Mouse (Mus musculus) bone marrow, adult 2 months (tissue): ENCODE measurements around the gene Mettl26.

Experiments
- CTCF ChIP-seq: fragments of 200-500 bp; IDR thresholded peaks from 2 replicates; pipeline ENCODE4 v1.5.1; 2011; ENCODE audit warnings: low read length, control low read depth; ENCODE audit not compliant: control insufficient read depth, insufficient read depth
- POLR2A ChIP-seq: fragments of 200-500 bp; IDR thresholded peaks from 2 replicates; pipeline ENCODE4 v1.6.1; 2011; ENCODE audit warnings: low read depth, mild to moderate bottlenecking, control low read depth, low read length, borderline replicate concordance; ENCODE audit not compliant: control insufficient read depth

DNA sequence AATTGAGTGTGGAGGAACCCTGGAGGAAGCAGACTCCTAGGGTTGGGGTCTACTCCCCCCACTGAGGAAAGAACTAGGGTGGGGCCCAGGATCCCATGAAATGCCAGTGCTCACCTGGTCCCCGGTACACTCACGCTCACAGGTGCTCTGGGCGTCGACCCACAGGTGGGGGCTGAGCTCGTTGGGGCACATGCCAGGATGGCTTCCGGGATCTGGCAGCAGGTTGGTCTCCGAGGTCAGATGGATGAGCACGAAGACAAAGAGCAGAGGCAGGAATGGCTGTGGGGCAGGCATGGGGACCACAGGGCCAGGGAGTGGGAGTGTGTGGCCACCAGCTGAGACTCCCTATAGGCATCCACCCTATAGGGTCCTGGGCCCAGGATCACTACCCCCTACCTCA is 4.9 kb downstream of the Mettl26 start:
- TF ChIP-seq POLR2A (no peak), CTCF (no peak)
